Mouse (Mus musculus): ENCODE results near the gene Camsap3.

Camsap3 gene

DNA sequence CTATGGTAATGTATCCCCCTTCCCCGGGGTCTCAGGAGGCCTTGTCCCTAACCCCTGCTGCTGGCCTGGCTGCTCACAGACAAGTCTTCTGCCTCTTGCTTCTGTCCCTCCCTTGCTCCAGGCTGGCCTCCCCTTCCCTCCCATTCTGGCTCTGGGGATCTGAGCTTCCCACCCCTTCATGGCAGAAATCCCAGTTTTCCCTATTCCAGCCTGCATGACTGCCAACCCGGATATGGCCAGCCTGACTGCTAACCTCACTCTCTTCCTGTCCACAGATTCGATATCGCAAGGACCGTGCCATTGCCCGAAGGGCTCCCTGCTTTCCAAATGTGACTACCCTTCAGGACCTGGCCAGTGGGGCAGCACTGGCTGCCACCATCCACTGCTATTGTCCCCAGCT lies 13.3 kb downstream of the Camsap3 start:
- no peak for DNase-seq (ENCODE audit: low read depth, low spot score)

DNA sequence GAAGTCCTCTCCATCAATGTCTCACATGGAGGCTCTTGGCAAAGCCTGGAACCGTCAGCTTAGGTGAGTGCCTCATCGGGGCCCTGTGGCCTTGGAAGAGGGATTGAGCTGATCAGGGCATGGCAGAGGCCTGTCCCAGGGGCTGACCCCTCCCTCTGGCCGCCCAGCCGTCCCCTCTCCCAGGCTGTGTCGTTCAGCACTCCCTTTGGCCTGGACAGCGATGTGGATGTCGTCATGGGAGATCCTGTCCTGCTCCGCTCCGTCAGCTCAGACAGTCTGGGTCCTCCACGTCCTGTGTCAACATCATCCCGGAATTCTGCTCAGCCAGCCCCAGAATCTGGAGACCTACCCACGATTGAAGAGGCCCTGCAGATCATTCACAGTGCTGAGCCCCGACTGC lies 16.3 kb downstream of the Camsap3 start:
- DNase-seq (ENCODE audit: low read depth, low spot score), result no peak

DNA sequence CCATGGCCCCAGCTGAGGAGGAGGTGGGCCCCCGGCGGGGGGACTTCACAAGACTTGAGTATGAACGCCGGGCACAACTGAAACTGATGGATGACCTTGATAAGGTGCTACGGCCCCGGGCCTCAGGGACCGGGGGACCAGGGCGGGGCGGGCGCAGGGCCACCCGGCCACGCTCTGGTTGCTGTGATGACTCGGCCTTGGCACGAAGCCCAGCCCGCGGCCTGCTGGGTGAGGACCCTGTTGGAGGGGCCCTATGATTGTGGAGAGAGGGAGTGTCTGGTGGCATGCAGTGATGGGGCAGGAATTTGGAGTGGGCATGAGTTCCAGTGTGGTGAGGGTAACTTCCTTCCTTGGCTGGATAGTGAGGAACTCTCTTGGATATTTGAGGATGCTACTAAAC lies 19.5 kb downstream of the Camsap3 start:
- DNase-seq (ENCODE audit: low read depth, low spot score), result no peak

- DNase-seq (ENCODE audit: low read depth, low spot score), result no peak
Measured at GRCm38 (mm10) chr8:3607822-3608221, 20.7 kb downstream of the Camsap3 start.

- no peak for DNase-seq (ENCODE audit: low read depth, low spot score)
Measured at GRCm38 (mm10) chr8:3609046-3609815, 22.1 kb downstream of the Camsap3 start.

DNA sequence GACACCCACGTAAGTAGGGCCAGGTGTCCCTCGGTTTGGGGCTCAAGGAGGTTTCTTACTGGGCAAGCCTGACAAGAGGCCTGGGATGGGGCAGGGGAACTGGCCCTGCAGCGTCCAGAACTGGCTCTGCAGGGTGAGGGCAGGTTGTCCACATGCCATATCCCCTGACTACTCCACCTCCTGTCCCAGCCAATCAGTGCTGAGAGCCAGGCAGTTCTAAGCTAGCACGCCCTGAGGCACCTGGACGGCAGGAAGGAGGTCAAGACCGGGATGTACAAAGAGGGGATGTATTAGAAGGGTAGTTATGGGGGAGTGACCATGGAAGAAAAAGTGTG lies 22.7 kb downstream of the Camsap3 start:
- no peak for DNase-seq (ENCODE audit: low read depth, low spot score)

DNA sequence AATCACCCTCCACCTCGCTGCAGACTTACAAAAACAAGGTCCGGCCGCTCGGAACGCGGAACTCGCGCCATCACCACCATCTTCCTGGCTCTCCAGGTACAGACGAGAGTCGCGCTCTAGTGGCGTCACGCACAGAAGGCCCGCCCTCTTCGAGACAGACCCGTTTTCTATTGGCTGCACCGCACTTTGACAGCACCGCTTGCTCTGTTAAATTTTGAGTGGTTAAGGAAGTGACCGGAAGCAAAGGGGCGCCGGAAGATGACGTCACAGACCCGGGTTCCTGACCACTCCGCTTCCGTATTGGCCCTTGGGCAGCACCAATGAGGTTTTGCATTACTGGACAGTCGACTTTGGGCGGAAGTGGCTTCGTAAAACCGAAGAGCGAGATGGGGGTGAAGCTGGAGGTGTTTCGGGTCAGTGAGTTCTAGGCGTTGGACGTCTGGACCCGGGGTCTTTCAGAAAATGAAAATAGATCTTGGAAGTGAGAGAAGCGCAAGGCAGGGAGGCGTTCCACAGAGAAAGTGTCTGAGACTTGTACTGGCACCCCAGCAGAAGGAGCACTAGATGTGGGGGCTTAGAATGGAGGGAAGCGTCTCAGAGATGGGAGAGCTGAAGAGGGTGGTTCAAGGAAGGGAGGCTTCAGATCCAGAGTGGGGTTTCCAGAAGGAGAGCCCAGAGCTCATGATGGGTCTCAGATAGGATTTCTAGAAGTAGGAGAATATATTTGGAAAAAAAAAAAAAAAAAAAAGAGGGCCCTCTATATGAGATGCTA lies 34.3 kb downstream of the Camsap3 start, which contains the start of the genes Xab2 and Pet100:
TSS of gene Xab2 (minus strand) at position 118 of the 772 bp plus-strand sequence.
TSS of gene Pet100 (plus strand) at position 350 of the 772 bp plus-strand sequence.
- DNase-seq (ENCODE audit: low read depth, low spot score), result peak; percentile 100

DNA sequence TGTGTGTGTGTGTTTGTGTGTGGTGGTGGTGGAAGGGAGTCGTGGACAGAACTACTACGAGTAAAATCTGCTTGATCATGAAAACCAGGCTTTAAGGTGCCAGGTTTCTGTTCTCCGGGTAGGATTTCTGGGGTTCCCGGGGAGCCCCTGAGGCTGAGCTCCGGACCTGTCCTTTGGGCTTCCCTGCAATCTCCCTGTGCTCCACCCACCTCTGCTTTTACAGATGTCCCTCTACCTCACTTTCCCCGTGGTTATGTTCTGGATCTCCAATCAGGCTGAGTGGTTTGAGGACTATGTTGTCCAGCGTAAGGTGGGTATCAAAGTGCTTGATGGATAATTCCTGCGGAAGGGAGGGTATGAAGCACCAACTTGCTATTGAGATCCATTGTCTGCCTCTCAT lies 35.0 kb downstream of the Camsap3 start:
- DNase-seq (ENCODE audit: low read depth, low spot score), result no peak

- DNase-seq (ENCODE audit: low read depth, low spot score), result no peak
Measured at GRCm38 (mm10) chr8:3625445-3625844, 38.4 kb downstream of the Camsap3 start, which contains the start of gene Pcp2. Gene Pcp2, minus strand, starts transcription at chr8:3625545.

DNA sequence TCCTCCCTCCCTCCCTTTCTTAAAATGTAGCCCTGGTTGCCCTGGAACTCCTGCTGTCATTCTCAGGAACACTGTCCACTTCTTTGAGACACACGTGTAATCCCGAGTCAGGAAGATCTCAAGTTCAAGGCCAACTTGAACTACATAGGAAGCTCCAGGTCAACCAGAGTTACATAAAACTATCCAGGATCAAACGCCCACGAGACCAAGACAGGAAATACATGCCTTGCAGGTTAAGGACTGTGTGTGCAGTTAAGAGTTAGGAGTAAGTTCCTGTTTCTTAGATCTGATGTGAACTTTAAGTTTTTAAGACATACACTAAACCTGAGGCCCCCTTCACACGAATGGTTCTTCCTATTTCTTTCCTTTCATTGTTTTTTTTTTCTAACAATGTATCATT lies 39.9 kb downstream of the Camsap3 start:
- no peak for DNase-seq (ENCODE audit: low read depth, low spot score)

- peak; percentile 75 for DNase-seq (ENCODE audit: low read depth, low spot score)
Measured at GRCm38 (mm10) chr8:3628014-3628413, 40.9 kb downstream of the Camsap3 start.

DNA sequence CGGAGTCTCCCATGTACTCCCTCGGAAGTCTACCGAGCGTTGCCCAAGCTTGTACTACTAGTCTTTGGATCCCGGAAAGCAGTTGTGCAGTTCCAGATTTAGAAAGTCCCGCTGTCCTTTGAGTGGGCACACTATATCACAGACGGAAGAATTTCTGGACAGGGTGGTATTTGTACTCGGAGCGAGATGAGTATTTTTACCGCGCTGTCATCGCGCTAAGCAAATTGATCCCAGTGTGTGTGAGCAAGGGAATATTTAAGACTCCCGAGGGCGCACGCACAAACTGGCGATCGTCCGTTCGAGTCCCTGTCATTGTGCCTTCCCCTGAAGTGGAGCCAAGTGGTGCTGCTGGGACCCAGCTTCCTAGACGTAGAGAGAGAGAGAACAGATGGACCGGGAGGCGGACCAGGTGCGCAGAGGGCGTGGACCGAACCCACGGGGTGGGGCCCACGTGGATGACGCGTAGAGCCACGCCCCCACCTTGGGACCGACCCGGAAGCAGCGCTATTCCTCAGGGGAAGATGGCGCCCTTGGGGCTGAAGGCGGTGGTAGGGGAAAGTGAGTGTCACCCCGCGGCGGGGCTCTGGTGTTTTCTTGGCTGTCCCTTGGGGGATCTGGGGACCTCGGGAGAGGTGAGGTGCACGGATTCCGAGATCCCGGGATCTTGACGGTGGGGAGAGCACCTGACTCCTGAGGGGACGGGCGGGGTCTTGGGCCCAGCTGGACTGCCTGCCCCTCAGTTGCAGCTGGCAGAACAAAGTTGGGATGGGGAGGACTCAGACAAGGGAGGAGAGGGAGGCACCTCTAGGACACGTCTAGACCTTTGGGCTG lies 43.8 kb downstream of the Camsap3 start, which contains the start of gene Stxbp2:
TSS of gene Stxbp2 (plus strand) at position 309 of the 831 bp plus-strand sequence.
- peak; percentile 91 for DNase-seq (ENCODE audit: low read depth, low spot score)

DNA sequence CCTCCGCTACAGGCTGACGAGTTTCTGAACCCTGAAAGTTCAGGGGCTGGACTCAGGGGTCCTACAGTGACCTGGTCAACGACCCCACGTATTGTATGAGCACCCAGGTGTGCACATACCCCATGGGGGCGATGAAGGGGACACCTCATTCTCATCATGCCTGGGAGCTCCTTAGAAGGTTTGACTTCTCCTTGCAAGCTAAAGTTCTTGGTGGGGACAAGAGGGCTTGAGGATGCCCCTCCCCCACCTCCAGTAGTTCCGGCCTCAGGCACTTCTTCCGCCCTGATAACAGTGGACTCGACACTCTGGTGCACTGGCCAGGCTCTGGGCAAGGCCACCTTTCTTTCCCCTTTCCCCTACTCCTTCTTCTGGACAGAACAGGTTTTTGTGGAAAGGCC lies 44.4 kb downstream of the Camsap3 start:
- peak; percentile 75 for DNase-seq (ENCODE audit: low read depth, low spot score)

- peak; percentile 78 for DNase-seq (ENCODE audit: low read depth, low spot score)
Measured at GRCm38 (mm10) chr8:3645804-3646203, 58.7 kb downstream of the Camsap3 start.

- no peak for DNase-seq (ENCODE audit: low read depth, low spot score)
Measured at GRCm38 (mm10) chr8:3646824-3647531, 59.9 kb downstream of the Camsap3 start.

DNA sequence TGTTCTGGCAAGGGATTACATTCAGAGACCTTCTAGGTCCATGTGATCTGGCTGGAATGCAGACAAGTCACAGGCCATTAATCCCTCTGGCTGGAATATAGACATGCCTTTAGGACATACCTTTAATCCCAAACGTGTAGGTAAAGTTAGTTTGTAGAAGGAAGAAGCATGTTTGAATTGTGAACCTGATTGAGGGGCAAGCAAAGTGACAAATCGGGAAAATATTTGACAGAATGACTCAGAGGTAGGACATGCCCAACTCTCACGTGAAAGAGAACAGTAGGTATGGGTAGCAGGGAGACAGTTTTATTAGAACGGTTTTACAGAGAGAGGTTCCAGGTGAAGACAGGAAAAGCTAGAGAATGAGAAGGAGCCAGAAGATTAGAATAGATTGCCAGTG lies 60.5 kb downstream of the Camsap3 start:
- DNase-seq (ENCODE audit: low read depth, low spot score), result no peak

DNA sequence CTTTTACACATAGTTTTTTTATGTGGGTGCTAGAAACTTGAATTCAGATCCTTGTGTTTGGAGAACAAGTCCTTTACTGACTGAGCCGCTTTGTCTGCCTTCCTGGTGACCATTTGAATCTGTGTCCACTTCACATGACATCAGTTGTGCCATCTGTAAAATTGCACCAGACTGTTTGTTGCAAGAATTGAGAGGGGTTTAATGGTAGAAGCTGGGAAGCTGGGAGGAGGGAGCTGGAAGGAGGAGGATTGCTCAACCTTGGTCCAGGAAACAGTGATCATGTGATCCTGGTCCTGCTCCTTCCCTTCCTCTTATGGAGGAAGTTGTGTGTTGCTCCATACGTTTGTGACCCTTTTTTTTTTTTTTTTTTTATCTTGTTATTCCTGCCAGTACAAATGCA lies 61.2 kb downstream of the Camsap3 start:
- DNase-seq (ENCODE audit: low read depth, low spot score), result no peak

GRCm38 (mm10) chr8:3648990-3649389 lies 61.9 kb downstream of the Camsap3 start:
- DNase-seq (ENCODE audit: low read depth, low spot score), result no peak

DNA sequence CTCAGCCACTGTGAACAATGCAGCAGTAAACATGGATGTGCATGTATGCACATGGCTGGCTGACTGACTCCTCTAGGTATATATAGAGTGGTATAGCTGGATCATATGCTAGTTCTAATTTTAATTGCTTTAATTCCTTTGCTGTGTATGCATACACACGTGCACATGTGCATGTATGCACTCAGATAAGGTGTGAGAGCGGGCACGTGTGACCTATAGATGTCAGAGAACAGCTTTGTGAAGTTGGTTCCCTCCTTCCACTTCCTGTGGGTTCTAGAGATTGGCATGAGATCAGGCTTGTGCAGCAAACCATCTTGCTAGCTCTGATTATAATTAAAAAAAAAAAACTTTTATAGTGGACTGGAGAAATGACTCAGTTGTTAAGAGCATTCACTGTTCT lies 65.8 kb downstream of the Camsap3 start:
- DNase-seq (ENCODE audit: low read depth, low spot score), result no peak

DNA sequence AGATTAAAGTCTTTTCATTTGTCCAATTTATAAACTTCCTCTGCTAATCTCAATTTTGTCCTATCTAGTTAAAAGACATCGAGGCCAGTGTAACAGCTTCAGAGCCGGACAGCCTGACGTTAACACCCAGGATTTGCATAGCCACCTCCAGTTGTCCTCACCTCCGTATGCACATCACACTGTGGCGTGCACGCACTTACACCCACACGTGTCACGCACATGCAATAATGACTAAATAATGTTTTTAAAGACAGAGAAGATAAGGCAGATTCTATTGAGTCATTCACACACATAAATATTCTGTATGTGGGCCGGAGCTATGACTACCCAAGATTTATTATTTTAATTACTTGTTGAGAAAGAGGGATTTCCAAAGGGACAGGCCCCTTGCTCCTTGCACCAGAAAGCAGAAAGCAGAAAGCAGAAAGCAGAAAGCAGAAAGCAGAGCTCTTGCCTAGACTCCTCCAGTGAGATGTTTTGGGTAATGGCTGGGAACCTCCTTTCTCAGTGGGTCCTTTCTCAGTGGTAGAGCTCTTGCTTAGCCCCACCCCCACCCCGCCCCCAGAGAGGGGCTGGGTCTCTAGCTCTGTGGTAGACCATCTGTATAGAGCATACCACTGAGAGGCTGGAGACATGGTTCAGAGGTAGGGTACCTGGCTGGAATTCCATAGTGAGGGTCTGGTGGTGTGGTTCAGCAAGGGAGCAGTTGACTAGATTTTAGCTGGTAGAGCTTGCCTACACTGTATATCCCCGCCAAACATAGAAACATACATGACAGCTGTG lies 67.8 kb downstream of the Camsap3 start:
- no peak for DNase-seq (ENCODE audit: low read depth, low spot score)

All from A20 (cell line).